Mouse (Mus musculus) hindbrain, embryonic 13.5 days (tissue): ENCODE data around the gene Barhl1. TPM values are rescaled to one million over a fixed set of nuclear protein-coding genes. Genes with fewer than 3 reads are reported as not detected.

Experiments used
- polyA plus RNA-seq: library from polyadenylated mRNA; unstranded; fragments of >200 nt; fragmentation: Nextera tagmentation; extraction: Ambion mirVana; gene quantifications from 2 replicates; pipeline ENCODE4 v1.2.1, GENCODE M21; 2015

Barhl1 gene
- polyA plus RNA-seq, 1 experiment from 2014 or later, result 17.1 TPM

Other genes with a start within 250 kb of the Barhl1 start
- gene Spaca9, start 216.9 kb downstream of the Barhl1 start, polyA plus RNA-seq, result 3.8 and 4.0 TPM in 2 replicates
- gene Ak8, start 216.5 kb downstream of the Barhl1 start, polyA plus RNA-seq, result 1.9 and 2.3 TPM in 2 replicates
- 18.2 and 18.6 TPM in 2 replicates for gene Gtf3c4, start 76.3 kb downstream of the Barhl1 start, polyA plus RNA-seq
- 14.1 and 15.9 TPM in 2 replicates for gene Ddx31, start 76.3 kb downstream of the Barhl1 start, polyA plus RNA-seq
- 0.18 and 0.22 TPM in 2 replicates for gene Cfap77, start 138.4 kb upstream of the Barhl1 start, polyA plus RNA-seq
- gene Ttf1, start 143.6 kb upstream of the Barhl1 start, polyA plus RNA-seq, result 8.4 and 10.1 TPM in 2 replicates
- gene Setx, start 207.5 kb upstream of the Barhl1 start, polyA plus RNA-seq, result 13.8 and 15.4 TPM in 2 replicates